Mouse (Mus musculus): ENCODE measurements around the gene Parp16. TPM values are rescaled to one million over a fixed set of nuclear protein-coding genes. Genes with fewer than 3 reads are reported as not detected.
"Not testable (repeated sequence)": the region's sequence is repeated elsewhere in the genome, so short reads cannot be mapped to it uniquely, and the experiment has no call there.

Parp16 gene
- polyA plus RNA-seq, 1 experiment from 2014 or later: 6.4 TPM

GRCm38 (mm10) chr9:65255906-65256600, 60.9 kb downstream of the Parp16 start:
- H3K4me2 ChIP-seq: no peak overlapping the region
- no peaks in the 10 kb centered on the region for H3K4me1 ChIP-seq
- no peak overlapping the region for H3K4me3 ChIP-seq (replicated peaks)
- H3K9me3 ChIP-seq (replicated peaks): no peaks in the 10 kb centered on the region
- H3K27ac ChIP-seq (replicated peaks): no peak overlapping the region
- no peaks in the 10 kb centered on the region for H3K36me3 ChIP-seq
- WGBS: 56% methylated on average over 11 of the region's 11 CpGs
- H3K9ac ChIP-seq (replicated peaks): no peak overlapping the region
- ATAC-seq (ENCODE audit: low FRiP score): no peak
- no peaks in the 10 kb centered on the region for H3K27me3 ChIP-seq (replicated peaks)

- 74% methylated on average over 9 of the region's 9 CpGs for WGBS
- Histone ChIP-seq H3K4me2 (no peak overlapping the region), H3K9me3 (replicated peaks) (no peaks in the 10 kb centered on the region), H3K9ac (replicated peaks) (no peak overlapping the region), H3K36me3 (no peaks in the 10 kb centered on the region), H3K27ac (replicated peaks) (no peak overlapping the region), H3K4me1 (no peaks in the 10 kb centered on the region), H3K27me3 (replicated peaks) (no peaks in the 10 kb centered on the region), H3K4me3 (replicated peaks) (no peak overlapping the region)
- ATAC-seq (ENCODE audit: low FRiP score): no peak
These were observed 62.2 kb downstream of the Parp16 start for GRCm38 (mm10) chr9:65257218-65257910.

GRCm38 (mm10) chr9:65259366-65259765, 64.2 kb downstream of the Parp16 start:
- H3K4me2 ChIP-seq: no peak overlapping the region
- H3K4me1 ChIP-seq: no peaks in the 10 kb centered on the region
- 75% methylated on average over 7 of the region's 7 CpGs for WGBS
- no peak for ATAC-seq (ENCODE audit: low FRiP score)
- no peaks in the 10 kb centered on the region for H3K9me3 ChIP-seq (replicated peaks)
- H3K9ac ChIP-seq (replicated peaks): no peak overlapping the region
- no peak overlapping the region for H3K4me3 ChIP-seq (replicated peaks)
- no peak overlapping the region for H3K27ac ChIP-seq (replicated peaks)
- no peaks in the 10 kb centered on the region for H3K36me3 ChIP-seq
- no peaks in the 10 kb centered on the region for H3K27me3 ChIP-seq (replicated peaks)

- WGBS: 91% methylated on average over 2 of the region's 2 CpGs
- no peak for ATAC-seq (ENCODE audit: low FRiP score)
- no peaks in the 10 kb centered on the region for H3K36me3 ChIP-seq
- no peak overlapping the region for H3K4me3 ChIP-seq (replicated peaks)
- no peak overlapping the region for H3K4me2 ChIP-seq
- no peaks in the 10 kb centered on the region for H3K27me3 ChIP-seq (replicated peaks)
- peaks cover 7% of the 10 kb centered on the region; the same call in 1 of the 2 replicates for H3K4me1 ChIP-seq
- H3K9ac ChIP-seq (replicated peaks): no peak overlapping the region
- H3K27ac ChIP-seq (replicated peaks): no peak overlapping the region
- H3K9me3 ChIP-seq (replicated peaks): no peaks in the 10 kb centered on the region
These were observed 66.6 kb downstream of the Parp16 start for GRCm38 (mm10) chr9:65261591-65262230.

GRCm38 (mm10) chr9:65262641-65263120, 67.5 kb downstream of the Parp16 start:
- H3K27me3 ChIP-seq (replicated peaks): no peaks in the 10 kb centered on the region
- H3K36me3 ChIP-seq: no peaks in the 10 kb centered on the region
- no peak overlapping the region for H3K27ac ChIP-seq (replicated peaks)
- H3K4me3 ChIP-seq (replicated peaks): no peak overlapping the region
- no peak for ATAC-seq (ENCODE audit: low FRiP score)
- no peaks in the 10 kb centered on the region for H3K9me3 ChIP-seq (replicated peaks)
- no peak overlapping the region for H3K4me2 ChIP-seq
- WGBS: 92% methylated on average over 3 of the region's 3 CpGs
- H3K4me1 ChIP-seq: peaks cover 11% of the 10 kb centered on the region
- H3K9ac ChIP-seq (replicated peaks): no peak overlapping the region

- Histone ChIP-seq H3K9me3 (replicated peaks) (no peaks in the 10 kb centered on the region), H3K4me2 (no peak within 1 kb of the TSS), H3K27me3 (replicated peaks) (no peaks in the 10 kb centered on the region), H3K4me3 (replicated peaks) (no peak within 1 kb of the TSS), H3K36me3 (no peaks in the 10 kb centered on the region), H3K4me1 (peaks cover 22% of the 10 kb centered on the region), H3K9ac (replicated peaks) (no peak within 1 kb of the TSS), H3K27ac (replicated peaks) (no peak within 1 kb of the TSS)
- WGBS: 61% methylated on average over 5 of the region's 5 CpGs
- no peak for ATAC-seq (ENCODE audit: low FRiP score)
These were observed 69.8 kb downstream of the Parp16 start, which contains the start of gene Cilp for GRCm38 (mm10) chr9:65264959-65265358. Gene Cilp, plus strand, starts transcription at chr9:65265180.

- no peak overlapping the region for H3K9ac ChIP-seq (replicated peaks)
- H3K36me3 ChIP-seq: no peaks in the 10 kb centered on the region
- ATAC-seq (ENCODE audit: low FRiP score): peak; percentile 91
- WGBS: 22% methylated on average over 7 of the region's 7 CpGs
- H3K27me3 ChIP-seq (replicated peaks): no peaks in the 10 kb centered on the region; the same call in 1 of the 2 replicates
- peak overlapping the region; percentile 82 for H3K27ac ChIP-seq (replicated peaks)
- H3K4me2 ChIP-seq: no peak overlapping the region
- no peaks in the 10 kb centered on the region for H3K9me3 ChIP-seq (replicated peaks)
- peaks cover 22% of the 10 kb centered on the region for H3K4me1 ChIP-seq
- H3K4me3 ChIP-seq (replicated peaks): no peak overlapping the region
These were observed 72.8 kb downstream of the Parp16 start for GRCm38 (mm10) chr9:65267742-65268515.

- H3K4me2 ChIP-seq: no peak overlapping the region
- no peaks in the 10 kb centered on the region for H3K36me3 ChIP-seq
- no peaks in the 10 kb centered on the region for H3K9me3 ChIP-seq (replicated peaks)
- no peak overlapping the region for H3K9ac ChIP-seq (replicated peaks)
- no peaks in the 10 kb centered on the region; the same call in 1 of the 2 replicates for H3K27me3 ChIP-seq (replicated peaks)
- H3K4me1 ChIP-seq: peaks cover 6% of the 10 kb centered on the region
- no peak overlapping the region for H3K4me3 ChIP-seq (replicated peaks)
- WGBS: 90% methylated on average over 13 of the region's 13 CpGs
- H3K27ac ChIP-seq (replicated peaks): no peak overlapping the region
- no peak for ATAC-seq (ENCODE audit: low FRiP score)
These were observed 78.1 kb downstream of the Parp16 start for GRCm38 (mm10) chr9:65273048-65273809.

GRCm38 (mm10) chr9:65273873-65274272, 78.7 kb downstream of the Parp16 start:
- H3K36me3 ChIP-seq: no peaks in the 10 kb centered on the region
- no peak overlapping the region for H3K4me2 ChIP-seq
- H3K9ac ChIP-seq (replicated peaks): no peak overlapping the region
- no peak overlapping the region for H3K27ac ChIP-seq (replicated peaks)
- no peaks in the 10 kb centered on the region for H3K4me1 ChIP-seq
- H3K9me3 ChIP-seq (replicated peaks): no peaks in the 10 kb centered on the region
- no peak for ATAC-seq (ENCODE audit: low FRiP score)
- H3K4me3 ChIP-seq (replicated peaks): no peak overlapping the region
- 82% methylated on average over 4 of the region's 4 CpGs for WGBS
- H3K27me3 ChIP-seq (replicated peaks): no peaks in the 10 kb centered on the region; the same call in 1 of the 2 replicates

GRCm38 (mm10) chr9:65274851-65275250, 79.7 kb downstream of the Parp16 start:
- H3K27ac ChIP-seq (replicated peaks); H3K9ac ChIP-seq (replicated peaks); ATAC-seq (ENCODE audit: low FRiP score); H3K4me3 ChIP-seq (replicated peaks); H3K27me3 ChIP-seq (replicated peaks); H3K9me3 ChIP-seq (replicated peaks); H3K4me1 ChIP-seq; H3K4me2 ChIP-seq; H3K36me3 ChIP-seq: not testable (repeated sequence)
- 71% methylated on average over 3 of the region's 3 CpGs for WGBS

Measured in neural tube, embryonic 15.5 days (tissue).